21 mouse cellular contexts compared by ENCODE assay signal in genomic region chr12:78691325-78691724, GRCm38 (mm10). TPM values are rescaled to one million over a fixed set of nuclear protein-coding genes. Genes with fewer than 3 reads are reported as not detected.
DNase-seq lines count a peak whose midpoint lies in the region; ATAC-seq and TF ChIP-seq lines count a peak whose summit lies in the region.
"Had no signal": no experiment of that assay in that cellular context is flagged by ENCODE, and none has a peak within 500 bp of the region (broad histone marks: within the 10 kb centered on the region; RNA-seq: fewer than 3 reads in every experiment).

TSS of gene Fam71d (plus strand) at chr12:78691535.

- TF ChIP-seq EP300 in MEL (IDR thresholded peaks at IDR 0.05; ENCODE audit: low read depth in 1 of 2, low read length in 2 of 2), result no peak

- TF ChIP-seq CTCF in MEL (IDR thresholded peaks at IDR 0.05 in 2 of 3, conservative IDR thresholded peaks at IDR 0.05 in 1 of 3; ENCODE audit: control insufficient read depth in 1 of 3, insufficient read depth in 1 of 3, low read depth in 2 of 3, low read length in 3 of 3, poor library complexity in 1 of 3, severe bottlenecking in 1 of 3), result no peak

- no peak for ATAC-seq in limb, embryonic 14.5 days (ENCODE audit: low FRiP score, low read depth)
- ATAC-seq: activated CD4-positive, CD25-positive, alpha-beta regulatory T cell, adult 4 months; forebrain, embryonic 15.5 days; Patski had no signal

- H3K79me2 ChIP-seq in MEL (ENCODE audit: control insufficient read depth, insufficient read depth, low read length, poor library complexity), result no peaks in the 10 kb centered on the region

- no peaks in the 10 kb centered on the region for H3K4me1 ChIP-seq in limb, embryonic 14.5 days (ENCODE audit: control insufficient read depth, insufficient read depth, low read length)
- H3K4me1 ChIP-seq in limb, embryonic 10.5 days, result no peaks in the 10 kb centered on the region
- peaks cover 3% of the 10 kb centered on the region in 2 experiments; a peak in 1 of 4 replicates for H3K4me1 ChIP-seq in MEL (ENCODE audit: control insufficient read depth in 1 of 2, insufficient read depth in 2 of 2, low read length in 2 of 2)
- H3K4me1 ChIP-seq: forebrain, embryonic 15.5 days; hindbrain, embryonic 15.5 days had no signal

- TF ChIP-seq RAD21 in MEL (IDR thresholded peaks at IDR 0.05; ENCODE audit: low read depth, low read length), result no peak

- no peaks in the 10 kb centered on the region for H3K36me3 ChIP-seq in limb, embryonic 14.5 days (ENCODE audit: control insufficient read depth, insufficient read depth, low read length)
- no peaks in the 10 kb centered on the region for H3K36me3 ChIP-seq in limb, embryonic 10.5 days
- H3K36me3 ChIP-seq in MEL (ENCODE audit: control insufficient read depth in 1 of 2, insufficient read depth in 2 of 2, low read length in 2 of 2), result peaks cover 0 to 6% of the 10 kb centered on the region in 2 experiments; a peak in 2 of 4 replicates
- H3K36me3 ChIP-seq: forebrain, embryonic 15.5 days; G1E; heart, embryonic 13.5 days; hindbrain, embryonic 15.5 days had no signal

- H3K9me3 ChIP-seq in limb, embryonic 14.5 days (ENCODE audit: control insufficient read depth, low read length), result no peaks in the 10 kb centered on the region
- no peaks in the 10 kb centered on the region for H3K9me3 ChIP-seq in limb, embryonic 10.5 days (replicated peaks)
- H3K9me3 ChIP-seq in MEL (replicated peaks; ENCODE audit: insufficient read depth, low read length), result no peaks in the 10 kb centered on the region
- H3K9me3 ChIP-seq: forebrain, embryonic 15.5 days; G1E; heart, embryonic 13.5 days; hindbrain, embryonic 15.5 days had no signal

- no peak within 1 kb of the TSS for H3K27ac ChIP-seq in limb, embryonic 14.5 days (replicated peaks; ENCODE audit: low read depth, low read length)
- H3K27ac ChIP-seq in limb, embryonic 10.5 days, result no peak within 1 kb of the TSS
- H3K27ac ChIP-seq in MEL (ENCODE audit: control insufficient read depth, low read depth, low read length), result no peak within 1 kb of the TSS
- H3K27ac ChIP-seq: forebrain, embryonic 15.5 days; heart, embryonic 13.5 days; hindbrain, embryonic 15.5 days had no signal

- peak; percentile 17 for DNase-seq in kidney, postnatal 10 days
- no peak for DNase-seq in kidney, adult 18-20 months
- peak; percentile 17 for DNase-seq in limb, embryonic 14.5 days (ENCODE audit: low spot score)
- no peak for DNase-seq in limb, embryonic 10.5 days (ENCODE audit: low spot score)
- DNase-seq in MEL (ENCODE audit: low read depth, low spot score), result no peak
- peak; percentile 4 for DNase-seq in mesoderm, embryonic 11.5 days (ENCODE audit: low read depth, low spot score)
- DNase-seq in layer of hippocampus, adult 8-10 months (ENCODE audit: low spot score in 2 of 2), result no peak
- DNase-seq: adrenal gland, postnatal 14 days; cerebellum, adult 2 months; cerebellum, postnatal 10 days; gastrocnemius, postnatal 36 days; heart, adult 11 months; heart, postnatal 36 days had no signal

- no peaks in the 10 kb centered on the region for H3K27me3 ChIP-seq in limb, embryonic 14.5 days (ENCODE audit: control insufficient read depth, insufficient read depth, low read length)
- no peaks in the 10 kb centered on the region for H3K27me3 ChIP-seq in limb, embryonic 10.5 days (ENCODE audit: low read depth, poor library complexity, severe bottlenecking)
- no peaks in the 10 kb centered on the region for H3K27me3 ChIP-seq in MEL (ENCODE audit: control insufficient read depth in 1 of 2, insufficient read depth in 2 of 2, low read length in 2 of 2)
- H3K27me3 ChIP-seq: forebrain, embryonic 15.5 days; heart, embryonic 13.5 days; hindbrain, embryonic 15.5 days; Patski had no signal

- H3K4me3 ChIP-seq in limb, embryonic 14.5 days (replicated peaks; ENCODE audit: low read length), result no peak within 1 kb of the TSS
- no peak within 1 kb of the TSS for H3K4me3 ChIP-seq in limb, embryonic 10.5 days
- H3K4me3 ChIP-seq in MEL (ENCODE audit: control insufficient read depth in 1 of 2, insufficient read depth in 1 of 2, low read depth in 2 of 2, low read length in 2 of 2), result no peak within 1 kb of the TSS
- H3K4me3 ChIP-seq: forebrain, embryonic 15.5 days; heart, embryonic 13.5 days; hindbrain, embryonic 15.5 days had no signal

- WGBS in limb, embryonic 14.5 days, result 86% methylated on average over 1 of the region's 1 CpGs
- 89% methylated on average over 1 of the region's 1 CpGs for WGBS in limb, embryonic 10.5 days

- no peak within 1 kb of the TSS for H3K9ac ChIP-seq in limb, embryonic 14.5 days (ENCODE audit: low read depth, low read length, severe bottlenecking)
- H3K9ac ChIP-seq in MEL (ENCODE audit: control insufficient read depth, low read depth, low read length, poor library complexity, severe bottlenecking), result no peak within 1 kb of the TSS
- H3K9ac ChIP-seq: forebrain, embryonic 15.5 days; heart, embryonic 13.5 days; hindbrain, embryonic 15.5 days had no signal

- TF ChIP-seq POLR2A in limb, embryonic 14.5 days (IDR thresholded peaks at IDR 0.05; ENCODE audit: borderline replicate concordance, extremely low read depth, insufficient read depth, insufficient read length), result no peak
- TF ChIP-seq POLR2A in MEL (IDR thresholded peaks at IDR 0.05; ENCODE audit: control insufficient read depth in 1 of 2, insufficient read depth in 1 of 2, low read depth in 1 of 2, low read length in 2 of 2, poor library complexity in 1 of 2), result no peak

- no peak within 1 kb of the TSS for H3K4me2 ChIP-seq in limb, embryonic 14.5 days (replicated peaks; ENCODE audit: low read depth, low read length, severe bottlenecking)
- H3K4me2 ChIP-seq: forebrain, embryonic 15.5 days; heart, embryonic 13.5 days; hindbrain, embryonic 15.5 days had no signal

TF ChIP-seq in MEL, 35 proteins besides CTCF, POLR2A, EP300 and RAD21:
- TF ChIP-seq HCFC1 (IDR thresholded peaks at IDR 0.05; ENCODE audit: low read depth, low read length), result no peak
- TF ChIP-seq NRF1 (IDR thresholded peaks at IDR 0.05; ENCODE audit: insufficient read depth, low read depth, low read length, poor library complexity, severe bottlenecking), result no peak
- no peak for TF ChIP-seq MAFK (IDR thresholded peaks at IDR 0.05; ENCODE audit: borderline replicate concordance, low read depth, low read length)
- peak; percentile 73 for TF ChIP-seq ZNF384 (IDR thresholded peaks at IDR 0.05; ENCODE audit: low read depth, low read length)
- no peak for TF ChIP-seq ZMIZ1 (IDR thresholded peaks at IDR 0.05; ENCODE audit: low read depth, low read length)
- no peak for TF ChIP-seq GABPA (IDR thresholded peaks at IDR 0.05; ENCODE audit: low read depth, low read length)

RNA-seq across cellular contexts. Expression of gene Fam71d, which starts in this region (rescaled TPM):
- polyA plus RNA-seq in limb, embryonic 14.5 days (2012; rRNA removed), result not detected in 2 replicates
- not detected in 2 replicates for polyA plus RNA-seq in limb, embryonic 14.5 days (2014; fragmentation: Nextera tagmentation; extraction: Ambion mirVana)
- not detected in 2 replicates for polyA plus RNA-seq in limb, embryonic 10.5 days (2016; fragmentation: Nextera tagmentation; extraction: Ambion mirVana)
- not detected in 2 replicates for total RNA-seq in MEL (2012; rRNA removed)
- not detected for polyA plus RNA-seq in MEL (2012; ENCODE audit: insufficient read depth in 1 of 2, insufficient read length in 2 of 2, low read depth in 1 of 2, low replicate concordance in 2 of 2, missing spikeins in 1 of 2)
- total RNA-seq in layer of hippocampus, adult 8-10 months (2022), result 1 to 10 TPM in 3 of 4 experiments, under 1 TPM in 1; 0.68 to 2.6 (median 1.6) TPM
- total RNA-seq: gastrocnemius, adult 8-10 months had no signal
- polyA plus RNA-seq: activated CD4-positive, CD25-positive, alpha-beta regulatory T cell, adult 4 months; embryonic facial prominence, embryonic 11.5 days; G1E; heart, embryonic 13.5 days; Patski had no signal

Comparison
In these comparisons a context has a peak if more than half of its experiments do, and no peak if none do; other contexts are left out.
1. DNase-seq: peak in kidney, postnatal 10 days (single experiment) and mesoderm, embryonic 11.5 days (single experiment); none in kidney, adult 18-20 months (single experiment), limb, embryonic 10.5 days (single experiment), MEL (single experiment) and layer of hippocampus, adult 8-10 months (0 of 2).
2. Peak in DNase-seq in limb, embryonic 14.5 days; RNA of the gene not detected or under 1 TPM.